Mouse (Mus musculus) hindbrain, embryonic 12.5 days (tissue): ENCODE results near the gene Erf. TPM values are rescaled to one million over a fixed set of nuclear protein-coding genes. Genes with fewer than 3 reads are reported as not detected.

Experiments used
- ATAC-seq: fragments of 200-750 bp; cut with Nextera tagmentation; 2 replicates; pipeline ENCODE4 v1.8.0; 2017; ENCODE audit warnings: moderate TSS enrichment; ENCODE audit not compliant: low FRiP score
- H3K27ac ChIP-seq: fragments of 300-500 bp; sonication (generic); 2 replicates; pipeline ENCODE4 v1.5.1; 2016; ENCODE audit warnings: mild to moderate bottlenecking
- H3K27me3 ChIP-seq: fragments of 300-500 bp; sonication (generic); 2 replicates; pipeline ENCODE4 v1.6.1; 2016; ENCODE audit warnings: mild to moderate bottlenecking
- H3K36me3 ChIP-seq: fragments of 300-500 bp; sonication (generic); 2 replicates; pipeline ENCODE4 v1.6.1; 2016; ENCODE audit warnings: mild to moderate bottlenecking
- H3K4me1 ChIP-seq: fragments of 300-500 bp; sonication (generic); 2 replicates; pipeline ENCODE4 v1.6.1; 2016
- H3K4me2 ChIP-seq: fragments of 300-500 bp; sonication (generic); replicated peaks from 2 replicates; pipeline ENCODE4 v1.6.1; 2016; ENCODE audit warnings: mild to moderate bottlenecking
- H3K4me3 ChIP-seq: fragments of 300-500 bp; sonication (generic); 2 replicates; pipeline ENCODE4 v1.5.1; 2016; ENCODE audit warnings: mild to moderate bottlenecking
- H3K9ac ChIP-seq: fragments of 300-500 bp; sonication (generic); 2 replicates; pipeline ENCODE4 v1.6.1; 2016; ENCODE audit warnings: mild to moderate bottlenecking, moderate library complexity
- H3K9me3 ChIP-seq: fragments of 300-500 bp; sonication (generic); replicated peaks from 2 replicates; pipeline ENCODE4 v1.6.1; 2016; ENCODE audit warnings: mild to moderate bottlenecking
- WGBS: fragments of 180-500 bp; shearing (Covaris S2); methylation state at CpG from one replicate; pipeline ENCODE4 v1.1.7; 2016; 5-methylcytosine and 5-hydroxymethylcytosine counted together
- microRNA-seq: library from miRNA; unstranded; fragments of <30 nt; microRNA quantifications from one replicate; pipeline ENCODE4, GENCODE M21; 2017
- polyA plus RNA-seq: library from polyadenylated mRNA; unstranded; fragments of >200 nt; fragmentation: Nextera tagmentation; extraction: Ambion mirVana; gene quantifications from 2 replicates; pipeline ENCODE4 v1.2.1, GENCODE M21; 2016

Gene Erf
- polyA plus RNA-seq, 1 experiment from 2014 or later: 10.4 TPM

- H3K4me3 ChIP-seq: no peak overlapping the region
- H3K27ac ChIP-seq: no peak overlapping the region
- H3K9ac ChIP-seq: no peak overlapping the region
- no peaks in the 10 kb centered on the region for H3K9me3 ChIP-seq
- H3K4me1 ChIP-seq: no peaks in the 10 kb centered on the region
- WGBS: 92% methylated on average over 16 of the region's 16 CpGs
- no peak for ATAC-seq
- no peak overlapping the region for H3K4me2 ChIP-seq
- no peaks in the 10 kb centered on the region for H3K27me3 ChIP-seq
- peaks cover 62% of the 10 kb centered on the region for H3K36me3 ChIP-seq
These were observed 44.3 kb downstream of the Erf start for GRCm38 (mm10) chr7:25206094-25206830.

GRCm38 (mm10) chr7:25205355-25206093 lies 45.0 kb downstream of the Erf start:
- H3K9ac ChIP-seq: no peak overlapping the region
- no peak for ATAC-seq

GRCm38 (mm10) chr7:25203624-25204023 lies 46.9 kb downstream of the Erf start:
- no peak overlapping the region for H3K27ac ChIP-seq
- no peaks in the 10 kb centered on the region for H3K4me1 ChIP-seq
- H3K4me3 ChIP-seq: no peak overlapping the region
- no peak for ATAC-seq
- no peak overlapping the region for H3K4me2 ChIP-seq
- no peaks in the 10 kb centered on the region for H3K27me3 ChIP-seq
- H3K9ac ChIP-seq: no peak overlapping the region
- 92% methylated on average over 20 of the region's 20 CpGs for WGBS
- peaks cover 38% of the 10 kb centered on the region for H3K36me3 ChIP-seq
- no peaks in the 10 kb centered on the region for H3K9me3 ChIP-seq

More at GRCm38 (mm10) chr7:25205355-25206093, 45.0 kb downstream of the Erf start:
- no peak overlapping the region for H3K4me3 ChIP-seq
- no peaks in the 10 kb centered on the region for H3K9me3 ChIP-seq
- no peak overlapping the region for H3K27ac ChIP-seq
- H3K27me3 ChIP-seq: no peaks in the 10 kb centered on the region
- H3K4me2 ChIP-seq: no peak overlapping the region
- no peaks in the 10 kb centered on the region for H3K4me1 ChIP-seq
- peaks cover 55% of the 10 kb centered on the region for H3K36me3 ChIP-seq
- 85% methylated on average over 16 of the region's 16 CpGs for WGBS

GRCm38 (mm10) chr7:25197384-25198018 lies 53.1 kb downstream of the Erf start:
- ATAC-seq: no peak
- WGBS: 70% methylated on average over 10 of the region's 10 CpGs
- Histone ChIP-seq H3K9ac (no peak overlapping the region), H3K27ac (no peak overlapping the region), H3K4me1 (no peaks in the 10 kb centered on the region), H3K27me3 (no peaks in the 10 kb centered on the region), H3K4me3 (no peak overlapping the region), H3K4me2 (no peak overlapping the region), H3K36me3 (peaks cover 7% of the 10 kb centered on the region), H3K9me3 (no peaks in the 10 kb centered on the region)

GRCm38 (mm10) chr7:25196107-25196506 lies 54.5 kb downstream of the Erf start:
- ATAC-seq: no peak

GRCm38 (mm10) chr7:25195148-25195547 lies 55.4 kb downstream of the Erf start:
- WGBS: 79% methylated on average over 3 of the region's 3 CpGs
- no peaks in the 10 kb centered on the region for H3K9me3 ChIP-seq
- H3K4me2 ChIP-seq: no peak overlapping the region
- H3K36me3 ChIP-seq: no peaks in the 10 kb centered on the region
- H3K9ac ChIP-seq: no peak overlapping the region
- no peak overlapping the region for H3K27ac ChIP-seq
- ATAC-seq: no peak
- no peaks in the 10 kb centered on the region for H3K27me3 ChIP-seq
- no peak overlapping the region for H3K4me3 ChIP-seq
- H3K4me1 ChIP-seq: no peaks in the 10 kb centered on the region

More at GRCm38 (mm10) chr7:25196107-25196506, 54.5 kb downstream of the Erf start:
- no peaks in the 10 kb centered on the region for H3K36me3 ChIP-seq
- no peaks in the 10 kb centered on the region for H3K9me3 ChIP-seq
- no peaks in the 10 kb centered on the region for H3K27me3 ChIP-seq
- H3K27ac ChIP-seq: no peak overlapping the region
- no peaks in the 10 kb centered on the region for H3K4me1 ChIP-seq
- H3K4me3 ChIP-seq: no peak overlapping the region
- 88% methylated on average over 9 of the region's 9 CpGs for WGBS
- H3K9ac ChIP-seq: no peak overlapping the region
- H3K4me2 ChIP-seq: no peak overlapping the region

Small RNA genes lying within 50 kb of the gene (microRNA-seq; reads per million reads assigned to microRNA genes)
- not detected for gene Mir7048

Other genes starting within 250 kb of the Erf start
- gene Atp1a3, start 244.8 kb downstream of the Erf start, polyA plus RNA-seq: 110 and 121 TPM in 2 replicates
- gene Grik5, start 178.4 kb downstream of the Erf start, polyA plus RNA-seq: 16.5 and 17.1 TPM in 2 replicates
- 39.8 and 40.8 TPM in 2 replicates for gene Zfp574, start 178.2 kb downstream of the Erf start, polyA plus RNA-seq
- gene Pou2f2, start 71.0 kb downstream of the Erf start, polyA plus RNA-seq: 38.6 and 40.3 TPM in 2 replicates
- gene Dedd2, start 30.1 kb downstream of the Erf start, polyA plus RNA-seq: 11.9 and 13.9 TPM in 2 replicates
- 2.3 and 2.9 TPM in 2 replicates for gene Zfp526, start 29.3 kb downstream of the Erf start, polyA plus RNA-seq
- 17.2 and 19.6 TPM in 2 replicates for gene Gsk3a, start 12.9 kb downstream of the Erf start, polyA plus RNA-seq
- gene Cic, start 16.9 kb upstream of the Erf start, polyA plus RNA-seq: 41.1 and 42.4 TPM in 2 replicates
- 391 and 405 TPM in 2 replicates for gene Pafah1b3, start 47.2 kb upstream of the Erf start, polyA plus RNA-seq
- 0.87 and 1.1 TPM in 2 replicates for gene Prr19, start 50.6 kb upstream of the Erf start, polyA plus RNA-seq
- gene Tmem145, start 55.3 kb upstream of the Erf start, polyA plus RNA-seq: 24.3 and 25.9 TPM in 2 replicates
- gene Megf8, start 66.4 kb upstream of the Erf start, polyA plus RNA-seq: 20.9 and 23.0 TPM in 2 replicates
- gene Cnfn, start 119.0 kb upstream of the Erf start, polyA plus RNA-seq: not detected in 2 replicates
- gene Lipe, start 147.9 kb upstream of the Erf start, polyA plus RNA-seq: 7.8 and 9.4 TPM in 2 replicates
- 0.30 and 0.43 TPM in 2 replicates for gene Cxcl17, start 162.1 kb upstream of the Erf start, polyA plus RNA-seq
- gene Ceacam1, start 226.8 kb upstream of the Erf start, polyA plus RNA-seq: 0.81 and 1.8 TPM in 2 replicates